Mouse (Mus musculus): ENCODE data around the gene Slc8a2. TPM values are rescaled to one million over a fixed set of nuclear protein-coding genes. Genes with fewer than 3 reads are reported as not detected.
A peak's percentile ranks its signal among the peaks of the same experiment; 100 is the strongest.

Gene Slc8a2
- total and polyA plus RNA-seq, 2 experiments from 2014 or later: 0.05 to 0.57 TPM

DNA sequence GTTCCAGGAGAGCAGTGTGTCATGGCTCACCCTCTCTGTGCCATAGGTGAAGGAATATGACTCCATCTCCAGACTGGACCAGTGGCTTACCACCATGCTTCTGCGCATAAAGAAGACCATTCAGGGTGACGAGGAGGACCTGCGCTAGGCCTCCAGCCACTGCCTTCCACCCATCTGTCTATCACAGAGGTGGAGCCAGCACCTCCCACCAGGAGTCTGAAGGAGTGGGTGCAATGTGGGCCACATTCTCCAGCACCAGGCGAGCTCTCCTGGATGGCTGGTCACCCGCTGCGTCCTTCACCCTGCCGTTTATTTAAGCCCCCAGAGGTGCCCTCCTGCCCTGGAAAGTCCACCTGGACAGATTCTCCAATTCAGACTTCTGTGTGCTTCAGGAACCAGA, 13.2 kb upstream of the Slc8a2 start:
- no peak overlapping the region for H3K4me3 ChIP-seq (ENCODE audit: low read depth, low read length)
- WGBS: 91% methylated on average over 7 of the region's 7 CpGs
- H3K4me2 ChIP-seq (ENCODE audit: low read depth, low read length): no peak overlapping the region
- no peak overlapping the region for H3K27ac ChIP-seq (ENCODE audit: low read depth)
- DNase-seq (ENCODE audit: low spot score) (no peak), ATAC-seq (ENCODE audit: insufficient read depth, low read depth) (no peak)
- no peaks in the 10 kb centered on the region for H3K27me3 ChIP-seq (ENCODE audit: control insufficient read depth, insufficient read depth, low read length)
- H3K9me3 ChIP-seq (replicated peaks; ENCODE audit: control insufficient read depth, low read length): no peaks in the 10 kb centered on the region
- H3K9ac ChIP-seq (replicated peaks; ENCODE audit: low read depth, low read length): no peak overlapping the region
- 0 out of 2 replicates have a peak, but pooled peaks cover 4% of the 10 kb centered on the region for H3K4me1 ChIP-seq (ENCODE audit: control insufficient read depth, insufficient read depth)
- TF ChIP-seq CTCF (IDR thresholded peaks at IDR 0.05; ENCODE audit: low read depth) (no peak), EP300 (IDR thresholded peaks at IDR 0.05; ENCODE audit: low read depth) (no peak)
- H3K36me3 ChIP-seq (replicated peaks; ENCODE audit: control insufficient read depth, insufficient read depth, low read length): peaks cover 63% of the 10 kb centered on the region

GRCm38 (mm10) chr7:16117100-16117499, 12.5 kb upstream of the Slc8a2 start:
- H3K4me1 ChIP-seq (ENCODE audit: control insufficient read depth, insufficient read depth): 0 out of 2 replicates have a peak, but pooled peaks cover 4% of the 10 kb centered on the region
- WGBS: 79% methylated on average over 3 of the region's 3 CpGs
- no peak overlapping the region for H3K27ac ChIP-seq (ENCODE audit: low read depth)
- no peak for DNase-seq (ENCODE audit: low spot score)
- TF ChIP-seq CTCF (IDR thresholded peaks at IDR 0.05; ENCODE audit: low read depth) (no peak), EP300 (IDR thresholded peaks at IDR 0.05; ENCODE audit: low read depth) (no peak)
- no peak overlapping the region for H3K4me3 ChIP-seq (ENCODE audit: low read depth, low read length)
- H3K36me3 ChIP-seq (replicated peaks; ENCODE audit: control insufficient read depth, insufficient read depth, low read length): peaks cover 56% of the 10 kb centered on the region
- H3K4me2 ChIP-seq (ENCODE audit: low read depth, low read length): no peak overlapping the region
- no peak overlapping the region for H3K9ac ChIP-seq (replicated peaks; ENCODE audit: low read depth, low read length)
- no peaks in the 10 kb centered on the region for H3K27me3 ChIP-seq (ENCODE audit: control insufficient read depth, insufficient read depth, low read length)
- no peak for ATAC-seq (ENCODE audit: insufficient read depth, low read depth)
- no peaks in the 10 kb centered on the region for H3K9me3 ChIP-seq (replicated peaks; ENCODE audit: control insufficient read depth, low read length)

DNA sequence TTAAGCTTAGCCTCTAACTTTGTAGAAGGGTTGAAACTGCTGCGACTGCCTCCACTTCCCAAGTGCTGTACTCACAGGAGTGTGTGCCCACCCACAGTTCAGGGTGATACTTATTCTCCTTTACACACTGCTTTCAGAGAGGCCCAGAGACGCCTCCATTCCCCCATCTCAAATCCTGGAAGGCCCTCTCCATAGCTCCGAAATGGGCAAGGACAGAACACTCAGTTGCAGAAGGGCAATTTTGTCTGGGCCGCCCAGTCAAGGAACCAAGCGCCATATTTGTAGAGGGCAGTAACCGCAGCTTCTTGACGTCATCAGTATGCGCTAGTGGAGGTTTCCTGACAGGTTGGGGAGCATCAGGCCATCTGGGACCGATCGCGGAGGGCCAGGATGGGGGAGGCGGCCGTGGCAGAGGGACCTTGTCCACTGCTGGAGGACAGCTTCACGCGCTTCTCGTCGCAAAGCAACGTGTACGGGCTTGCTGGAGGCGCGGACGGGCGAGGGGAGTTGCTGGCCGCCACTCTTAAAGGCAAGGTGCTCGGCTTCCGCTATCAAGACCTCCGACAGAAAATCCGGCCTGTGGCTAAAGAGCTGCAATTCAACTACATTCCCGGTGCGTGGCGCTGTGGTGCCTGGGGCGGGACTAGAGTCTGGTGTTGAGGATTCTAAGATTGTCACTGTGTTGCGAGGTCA, 9.9 kb upstream of the Slc8a2 start, which contains the start of gene Kptn:
Gene Kptn (plus strand): TSS at position 327 of the 693 bp plus-strand sequence.
- DNase-seq (ENCODE audit: low spot score) (peak; percentile 92), ATAC-seq (ENCODE audit: insufficient read depth, low read depth) (peak; percentile 87)
- Histone ChIP-seq H3K9ac (replicated peaks; ENCODE audit: low read depth, low read length) (peak within 1 kb of the TSS; percentile 63), H3K9me3 (replicated peaks; ENCODE audit: control insufficient read depth, low read length) (no peaks in the 10 kb centered on the region), H3K36me3 (replicated peaks; ENCODE audit: control insufficient read depth, insufficient read depth, low read length) (peaks cover 39% of the 10 kb centered on the region), H3K27me3 (ENCODE audit: control insufficient read depth, insufficient read depth, low read length) (no peaks in the 10 kb centered on the region), H3K4me1 (ENCODE audit: control insufficient read depth, insufficient read depth) (0 out of 2 replicates have a peak, but pooled peaks cover 4% of the 10 kb centered on the region), H3K27ac (ENCODE audit: low read depth) (peak within 1 kb of the TSS; percentile 86), H3K4me3 (ENCODE audit: low read depth, low read length) (peak within 1 kb of the TSS; percentile 76), H3K4me2 (ENCODE audit: low read depth, low read length) (peak within 1 kb of the TSS; percentile 64)
- 1% methylated on average over 33 of the region's 33 CpGs for WGBS
- TF ChIP-seq CTCF (IDR thresholded peaks at IDR 0.05; ENCODE audit: low read depth) (peak; percentile 89), EP300 (IDR thresholded peaks at IDR 0.05; ENCODE audit: low read depth) (no peak)

DNA sequence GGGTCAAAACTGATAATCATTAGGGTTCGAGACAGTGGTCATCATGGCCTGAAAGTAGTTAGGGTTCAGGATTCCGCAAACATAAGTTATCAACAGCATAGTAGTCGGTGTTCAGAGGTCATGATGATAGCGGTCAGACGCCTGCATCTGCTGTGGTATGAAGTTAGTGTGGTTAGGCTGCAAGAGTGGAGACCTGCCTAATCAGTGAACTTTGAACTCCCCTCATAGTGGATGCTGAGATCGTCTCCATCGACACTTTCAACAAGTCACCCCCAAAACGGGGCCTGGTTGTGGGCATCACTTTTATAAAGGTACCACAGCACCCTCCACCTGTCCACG, 9.4 kb upstream of the Slc8a2 start:
- H3K36me3 ChIP-seq (replicated peaks; ENCODE audit: control insufficient read depth, insufficient read depth, low read length): peaks cover 38% of the 10 kb centered on the region
- peak overlapping the region; percentile 63 for H3K9ac ChIP-seq (replicated peaks; ENCODE audit: low read depth, low read length)
- ATAC-seq (ENCODE audit: insufficient read depth, low read depth) (no peak), DNase-seq (ENCODE audit: low spot score) (no peak)
- H3K27me3 ChIP-seq (ENCODE audit: control insufficient read depth, insufficient read depth, low read length): no peaks in the 10 kb centered on the region
- 36% methylated on average over 9 of the region's 9 CpGs for WGBS
- TF ChIP-seq CTCF (IDR thresholded peaks at IDR 0.05; ENCODE audit: low read depth): no peak
- 0 out of 2 replicates have a peak, but pooled peaks cover 4% of the 10 kb centered on the region for H3K4me1 ChIP-seq (ENCODE audit: control insufficient read depth, insufficient read depth)
- H3K4me3 ChIP-seq (ENCODE audit: low read depth, low read length): peak overlapping the region; percentile 76
- H3K27ac ChIP-seq (ENCODE audit: low read depth): no peak overlapping the region
- H3K4me2 ChIP-seq (ENCODE audit: low read depth, low read length): peak overlapping the region; percentile 64
- no peaks in the 10 kb centered on the region for H3K9me3 ChIP-seq (replicated peaks; ENCODE audit: control insufficient read depth, low read length)

- DNase-seq (ENCODE audit: low spot score) (no peak), ATAC-seq (ENCODE audit: insufficient read depth, low read depth) (no peak)
- Histone ChIP-seq H3K9ac (replicated peaks; ENCODE audit: low read depth, low read length) (no peak overlapping the region), H3K27me3 (ENCODE audit: control insufficient read depth, insufficient read depth, low read length) (no peaks in the 10 kb centered on the region), H3K36me3 (replicated peaks; ENCODE audit: control insufficient read depth, insufficient read depth, low read length) (peaks cover 18% of the 10 kb centered on the region; the same call in 1 of the 2 replicates), H3K4me1 (ENCODE audit: control insufficient read depth, insufficient read depth) (peaks cover 12% of the 10 kb centered on the region; the same call in 1 of the 2 replicates), H3K27ac (ENCODE audit: low read depth) (no peak overlapping the region), H3K9me3 (replicated peaks; ENCODE audit: control insufficient read depth, low read length) (no peaks in the 10 kb centered on the region), H3K4me3 (ENCODE audit: low read depth, low read length) (no peak overlapping the region), H3K4me2 (ENCODE audit: low read depth, low read length) (no peak overlapping the region)
- WGBS: 73% methylated on average over 9 of the region's 9 CpGs
- TF ChIP-seq CTCF (IDR thresholded peaks at IDR 0.05; ENCODE audit: low read depth): no peak
- no peak for TF ChIP-seq EP300 (IDR thresholded peaks at IDR 0.05; ENCODE audit: low read depth)
Observed at GRCm38 (mm10) chr7:16125829-16126228, 3.8 kb upstream of the Slc8a2 start.
